Mouse (Mus musculus): ENCODE results near the gene Dbx1. TPM values are rescaled to one million over a fixed set of nuclear protein-coding genes. Genes with fewer than 3 reads are reported as not detected.

Dbx1 gene
- polyA plus RNA-seq, 1 experiment from 2014 or later = 1.3 TPM

- WGBS = under 1% methylated on average over 26 of the region's 26 CpGs
- peaks cover 95% of the 10 kb centered on the region for H3K27me3 ChIP-seq (ENCODE audit: control insufficient read depth, insufficient read depth, low read length)
Observed at GRCm38 (mm10) chr7:49634291-49635073, 2.2 kb downstream of the Dbx1 start.

GRCm38 (mm10) chr7:49633375-49633956 lies 3.2 kb downstream of the Dbx1 start:
- no peaks in the 10 kb centered on the region for H3K9me3 ChIP-seq (ENCODE audit: control insufficient read depth, low read length)
- WGBS = under 1% methylated on average over 33 of the region's 33 CpGs
- H3K27ac ChIP-seq = no peak overlapping the region
- H3K27me3 ChIP-seq (ENCODE audit: control insufficient read depth, insufficient read depth, low read length) = peaks cover 95% of the 10 kb centered on the region
- ATAC-seq (ENCODE audit: low FRiP score) (no peak), DNase-seq (ENCODE audit: low spot score) (no peak)
- H3K36me3 ChIP-seq (replicated peaks; ENCODE audit: control insufficient read depth, insufficient read depth) = no peaks in the 10 kb centered on the region
- peaks cover 11% of the 10 kb centered on the region; the same call in 1 of the 2 replicates for H3K4me1 ChIP-seq (replicated peaks; ENCODE audit: control insufficient read depth, insufficient read depth, low read length)
- H3K9ac ChIP-seq = no peak overlapping the region
- peak overlapping the region; percentile 34 for H3K4me2 ChIP-seq (replicated peaks)
- peak overlapping the region; percentile 13 for H3K4me3 ChIP-seq (replicated peaks; ENCODE audit: low read length)

More at GRCm38 (mm10) chr7:49634291-49635073, 2.2 kb downstream of the Dbx1 start:
- DNase-seq (ENCODE audit: low spot score) (no peak), ATAC-seq (ENCODE audit: low FRiP score) (no peak)
- Histone ChIP-seq H3K4me1 (replicated peaks; ENCODE audit: control insufficient read depth, insufficient read depth, low read length) (peaks cover 11% of the 10 kb centered on the region; the same call in 1 of the 2 replicates), H3K27ac (no peak overlapping the region), H3K4me2 (replicated peaks) (peak overlapping the region; percentile 34), H3K9ac (no peak overlapping the region), H3K4me3 (replicated peaks; ENCODE audit: low read length) (peak overlapping the region; percentile 8; the same call in 1 of the 2 replicates), H3K36me3 (replicated peaks; ENCODE audit: control insufficient read depth, insufficient read depth) (no peaks in the 10 kb centered on the region), H3K9me3 (ENCODE audit: control insufficient read depth, low read length) (no peaks in the 10 kb centered on the region)

GRCm38 (mm10) chr7:49632391-49632790 lies 4.3 kb downstream of the Dbx1 start:
- H3K27me3 ChIP-seq (ENCODE audit: control insufficient read depth, insufficient read depth, low read length) = peaks cover 96% of the 10 kb centered on the region
- no peaks in the 10 kb centered on the region for H3K36me3 ChIP-seq (replicated peaks; ENCODE audit: control insufficient read depth, insufficient read depth)
- ATAC-seq (ENCODE audit: low FRiP score) = no peak
- no peak overlapping the region for H3K27ac ChIP-seq
- no peak for DNase-seq (ENCODE audit: low spot score)
- no peak overlapping the region for H3K4me2 ChIP-seq (replicated peaks)
- WGBS = 10% methylated on average over 24 of the region's 24 CpGs
- no peak overlapping the region for H3K4me3 ChIP-seq (replicated peaks; ENCODE audit: low read length)
- no peak overlapping the region for H3K9ac ChIP-seq
- H3K9me3 ChIP-seq (ENCODE audit: control insufficient read depth, low read length) = no peaks in the 10 kb centered on the region
- peaks cover 11% of the 10 kb centered on the region; the same call in 1 of the 2 replicates for H3K4me1 ChIP-seq (replicated peaks; ENCODE audit: control insufficient read depth, insufficient read depth, low read length)

- peaks cover 11% of the 10 kb centered on the region; the same call in 1 of the 2 replicates for H3K4me1 ChIP-seq (replicated peaks; ENCODE audit: control insufficient read depth, insufficient read depth, low read length)
- 21% methylated on average over 9 of the region's 9 CpGs for WGBS
Observed at GRCm38 (mm10) chr7:49631885-49632284, 4.8 kb downstream of the Dbx1 start.

GRCm38 (mm10) chr7:49620160-49620559 lies 16.5 kb downstream of the Dbx1 start:
- no peak for ATAC-seq (ENCODE audit: low FRiP score)
- no peak overlapping the region for H3K9ac ChIP-seq
- H3K36me3 ChIP-seq (replicated peaks; ENCODE audit: control insufficient read depth, insufficient read depth) = no peaks in the 10 kb centered on the region
- no peaks in the 10 kb centered on the region for H3K4me1 ChIP-seq (replicated peaks; ENCODE audit: control insufficient read depth, insufficient read depth, low read length)
- no peak for DNase-seq (ENCODE audit: low spot score)
- H3K4me2 ChIP-seq (replicated peaks) = no peak overlapping the region
- 80% methylated on average over 1 of the region's 1 CpGs for WGBS
- H3K9me3 ChIP-seq (ENCODE audit: control insufficient read depth, low read length) = no peaks in the 10 kb centered on the region; the same call in 1 of the 2 replicates
- H3K4me3 ChIP-seq (replicated peaks; ENCODE audit: low read length) = no peak overlapping the region
- H3K27me3 ChIP-seq (ENCODE audit: control insufficient read depth, insufficient read depth, low read length) = peaks cover 88% of the 10 kb centered on the region
- H3K27ac ChIP-seq = no peak overlapping the region

More at GRCm38 (mm10) chr7:49631885-49632284, 4.8 kb downstream of the Dbx1 start:
- Histone ChIP-seq H3K9ac (no peak overlapping the region), H3K9me3 (ENCODE audit: control insufficient read depth, low read length) (no peaks in the 10 kb centered on the region), H3K4me3 (replicated peaks; ENCODE audit: low read length) (no peak overlapping the region), H3K4me2 (replicated peaks) (no peak overlapping the region), H3K36me3 (replicated peaks; ENCODE audit: control insufficient read depth, insufficient read depth) (no peaks in the 10 kb centered on the region), H3K27ac (no peak overlapping the region), H3K27me3 (ENCODE audit: control insufficient read depth, insufficient read depth, low read length) (peaks cover 96% of the 10 kb centered on the region)
- no peak for DNase-seq (ENCODE audit: low spot score)
- ATAC-seq (ENCODE audit: low FRiP score) = no peak

- DNase-seq (ENCODE audit: low spot score) = no peak
- Histone ChIP-seq H3K9ac (no peak overlapping the region), H3K4me1 (replicated peaks; ENCODE audit: control insufficient read depth, insufficient read depth, low read length) (no peaks in the 10 kb centered on the region), H3K27ac (no peak overlapping the region), H3K9me3 (ENCODE audit: control insufficient read depth, low read length) (no peaks in the 10 kb centered on the region; the same call in 1 of the 2 replicates), H3K27me3 (ENCODE audit: control insufficient read depth, insufficient read depth, low read length) (peaks cover 77% of the 10 kb centered on the region), H3K4me3 (replicated peaks; ENCODE audit: low read length) (no peak overlapping the region), H3K36me3 (replicated peaks; ENCODE audit: control insufficient read depth, insufficient read depth) (no peaks in the 10 kb centered on the region), H3K4me2 (replicated peaks) (no peak overlapping the region)
- ATAC-seq (ENCODE audit: low FRiP score) = no peak
- WGBS = 73% methylated on average over 4 of the region's 4 CpGs
Observed at GRCm38 (mm10) chr7:49617087-49617486, 19.6 kb downstream of the Dbx1 start.

GRCm38 (mm10) chr7:49616258-49616735 lies 20.4 kb downstream of the Dbx1 start:
- peaks cover 72% of the 10 kb centered on the region for H3K27me3 ChIP-seq (ENCODE audit: control insufficient read depth, insufficient read depth, low read length)
- no peaks in the 10 kb centered on the region; the same call in 1 of the 2 replicates for H3K9me3 ChIP-seq (ENCODE audit: control insufficient read depth, low read length)
- DNase-seq (ENCODE audit: low spot score) (peak; percentile 86), ATAC-seq (ENCODE audit: low FRiP score) (peak; percentile 75)
- no peak overlapping the region for H3K4me2 ChIP-seq (replicated peaks)
- H3K4me1 ChIP-seq (replicated peaks; ENCODE audit: control insufficient read depth, insufficient read depth, low read length) = no peaks in the 10 kb centered on the region
- WGBS = 9% methylated on average over 6 of the region's 7 CpGs
- H3K4me3 ChIP-seq (replicated peaks; ENCODE audit: low read length) = no peak overlapping the region
- H3K36me3 ChIP-seq (replicated peaks; ENCODE audit: control insufficient read depth, insufficient read depth) = no peaks in the 10 kb centered on the region
- H3K9ac ChIP-seq = no peak overlapping the region
- H3K27ac ChIP-seq = no peak overlapping the region

GRCm38 (mm10) chr7:49604965-49605795 lies 31.5 kb downstream of the Dbx1 start:
- ATAC-seq (ENCODE audit: low FRiP score) (no peak), DNase-seq (ENCODE audit: low spot score) (no peak)
- Histone ChIP-seq H3K27me3 (ENCODE audit: control insufficient read depth, insufficient read depth, low read length) (no peaks in the 10 kb centered on the region), H3K4me3 (replicated peaks; ENCODE audit: low read length) (no peak overlapping the region), H3K36me3 (replicated peaks; ENCODE audit: control insufficient read depth, insufficient read depth) (0 out of 2 replicates have a peak, but pooled peaks cover 9% of the 10 kb centered on the region), H3K4me1 (replicated peaks; ENCODE audit: control insufficient read depth, insufficient read depth, low read length) (no peaks in the 10 kb centered on the region), H3K9ac (no peak overlapping the region), H3K9me3 (ENCODE audit: control insufficient read depth, low read length) (no peaks in the 10 kb centered on the region), H3K27ac (no peak overlapping the region), H3K4me2 (replicated peaks) (no peak overlapping the region)
- WGBS = 91% methylated on average over 15 of the region's 15 CpGs

- no peak for ATAC-seq (ENCODE audit: low FRiP score)
Observed at GRCm38 (mm10) chr7:49604244-49604643, 32.4 kb downstream of the Dbx1 start.

More at GRCm38 (mm10) chr7:49604244-49604643, 32.4 kb downstream of the Dbx1 start:
- Histone ChIP-seq H3K4me3 (replicated peaks; ENCODE audit: low read length) (no peak overlapping the region), H3K27ac (no peak overlapping the region), H3K4me2 (replicated peaks) (no peak overlapping the region), H3K36me3 (replicated peaks; ENCODE audit: control insufficient read depth, insufficient read depth) (peaks cover 15% of the 10 kb centered on the region), H3K9me3 (ENCODE audit: control insufficient read depth, low read length) (no peaks in the 10 kb centered on the region), H3K4me1 (replicated peaks; ENCODE audit: control insufficient read depth, insufficient read depth, low read length) (no peaks in the 10 kb centered on the region), H3K27me3 (ENCODE audit: control insufficient read depth, insufficient read depth, low read length) (no peaks in the 10 kb centered on the region), H3K9ac (no peak overlapping the region)
- 94% methylated on average over 14 of the region's 14 CpGs for WGBS
- DNase-seq (ENCODE audit: low spot score) = no peak

Measured in hindbrain, embryonic 14.5 days (tissue).